Mouse (Mus musculus): ENCODE results near the gene Nrcam. TPM values are rescaled to one million over a fixed set of nuclear protein-coding genes. Genes with fewer than 3 reads are reported as not detected.

The Nrcam gene
- total RNA-seq, 2 experiments from 2014 or later: 13.4 to 16.9 TPM

GRCm38 (mm10) chr12:44601410-44602149, 272.9 kb downstream of the Nrcam start:
- peak; percentile 12 to 36 for DNase-seq (ENCODE audit: low spot score in 2 of 2)

- no peak for DNase-seq (ENCODE audit: low spot score in 2 of 2)
These were observed 273.7 kb downstream of the Nrcam start for GRCm38 (mm10) chr12:44602269-44602957.

- no peak for DNase-seq (ENCODE audit: low spot score in 2 of 2)
These were observed 274.3 kb downstream of the Nrcam start for GRCm38 (mm10) chr12:44602958-44603331.

- DNase-seq (ENCODE audit: low spot score in 2 of 2): no peak
These were observed 288.3 kb downstream of the Nrcam start for GRCm38 (mm10) chr12:44617001-44617421.

GRCm38 (mm10) chr12:44617488-44617887, 288.8 kb downstream of the Nrcam start:
- DNase-seq (ENCODE audit: low spot score in 2 of 2): no peak

GRCm38 (mm10) chr12:44639341-44639921, 310.7 kb downstream of the Nrcam start:
- DNase-seq (ENCODE audit: low spot score in 2 of 2): no peak

- no peak for DNase-seq (ENCODE audit: low spot score in 2 of 2)
These were observed 311.9 kb downstream of the Nrcam start for GRCm38 (mm10) chr12:44640579-44640978.

Other genes with a start within 250 kb of the Nrcam start
- gene Dnajb9, start 118.6 kb upstream of the Nrcam start, total RNA-seq (2021): 10 to 100 TPM; 26.9 to 28.9 TPM
- 10 to 100 TPM; 83.9 to 86.1 TPM for gene Pnpla8, start 107.5 kb upstream of the Nrcam start, total RNA-seq (2021)

Data from adrenal gland, postnatal 4 days (tissue).